Mouse (Mus musculus) lung, embryonic 16.5 days (tissue): Measurements from ENCODE around the gene Gpr87. TPM values are rescaled to one million over a fixed set of nuclear protein-coding genes. Genes with fewer than 3 reads are reported as not detected.
"Not testable (repeated sequence)": the region's sequence is repeated elsewhere in the genome, so short reads cannot be mapped to it uniquely, and the experiment has no call there.

Experiments used
- ATAC-seq: fragments of 200-750 bp; cut with Nextera tagmentation; 2 replicates; pipeline ENCODE4 v1.8.0; 2017; ENCODE audit warnings: low read depth, mild to moderate bottlenecking, moderate library complexity
- H3K27ac ChIP-seq: fragments of 300-500 bp; sonication (generic); 2 replicates; pipeline ENCODE4 v1.5.1; 2014; ENCODE audit warnings: mild to moderate bottlenecking, control low read depth, low read length
- H3K27me3 ChIP-seq: fragments of 300-500 bp; sonication (generic); 2 replicates; pipeline ENCODE4 v1.6.1; 2014; ENCODE audit warnings: low read depth, low read length, mixed read lengths; ENCODE audit not compliant: control insufficient read depth, insufficient read depth
- H3K36me3 ChIP-seq: fragments of 300-500 bp; sonication (generic); 2 replicates; pipeline ENCODE4 v1.6.1; 2014; ENCODE audit warnings: low read length; ENCODE audit not compliant: control insufficient read depth, insufficient read depth
- H3K4me1 ChIP-seq: fragments of 300-500 bp; sonication (generic); replicated peaks from 2 replicates; pipeline ENCODE4 v1.6.1; 2014; ENCODE audit warnings: low read length, mixed read lengths; ENCODE audit not compliant: control insufficient read depth, insufficient read depth
- H3K4me2 ChIP-seq: fragments of 300-500 bp; sonication (generic); 2 replicates; pipeline ENCODE4 v1.6.1; 2014; ENCODE audit warnings: low read depth, low read length, control low read depth
- H3K4me3 ChIP-seq: fragments of 300-500 bp; sonication (generic); 2 replicates; pipeline ENCODE4 v1.5.1; 2014; ENCODE audit warnings: mild to moderate bottlenecking, low read length, control low read depth
- H3K9ac ChIP-seq: fragments of 300-500 bp; sonication (generic); 2 replicates; pipeline ENCODE4 v1.6.1; 2014; ENCODE audit warnings: low read length, control low read depth
- H3K9me3 ChIP-seq: fragments of 300-500 bp; sonication (generic); 2 replicates; pipeline ENCODE4 v1.6.1; 2016; ENCODE audit warnings: low read length; ENCODE audit not compliant: control insufficient read depth
- WGBS: fragments of 180-500 bp; shearing (Covaris S2); extraction: QIAGEN DNeasy Blood & Tissue Kit; methylation state at CpG from one replicate; pipeline ENCODE4 v1.1.7; 2014; 5-methylcytosine and 5-hydroxymethylcytosine counted together
- polyA plus RNA-seq: library from polyadenylated mRNA; unstranded; fragments of >200 nt; fragmentation: Nextera tagmentation; extraction: Ambion mirVana; gene quantifications from 2 replicates; pipeline ENCODE4 v1.2.1, GENCODE M21; 2015

The Gpr87 gene
- polyA plus RNA-seq, 1 experiment from 2014 or later = not detected

DNA sequence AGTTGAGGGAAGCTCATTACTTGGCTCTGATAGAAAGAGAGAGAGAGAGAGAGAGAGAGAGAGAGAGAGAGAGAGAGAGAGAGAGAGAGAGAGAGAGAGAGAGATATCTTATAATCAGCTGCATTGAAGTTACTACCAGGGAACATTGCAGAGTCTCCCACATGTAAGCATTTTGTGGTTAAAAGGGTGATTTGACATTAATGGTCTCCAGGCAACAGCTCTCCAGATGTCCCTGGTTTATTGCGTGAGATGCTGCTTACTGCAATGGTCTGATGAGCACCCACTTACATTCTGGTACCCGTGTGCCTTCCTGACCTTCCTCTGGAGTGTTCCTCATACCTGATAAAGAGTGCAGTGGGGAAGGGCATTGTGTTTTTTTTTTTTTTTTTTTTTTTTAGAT lies 40.0 kb downstream of the Gpr87 start:
- 54% methylated on average over 2 of the region's 2 CpGs for WGBS
- no peak overlapping the region for H3K4me3 ChIP-seq
- no peaks in the 10 kb centered on the region for H3K9me3 ChIP-seq
- H3K9ac ChIP-seq = no peak overlapping the region
- H3K4me2 ChIP-seq = no peak overlapping the region
- no peaks in the 10 kb centered on the region for H3K4me1 ChIP-seq
- no peaks in the 10 kb centered on the region for H3K36me3 ChIP-seq
- ATAC-seq = no peak
- no peak overlapping the region for H3K27ac ChIP-seq
- H3K27me3 ChIP-seq = no peaks in the 10 kb centered on the region

DNA sequence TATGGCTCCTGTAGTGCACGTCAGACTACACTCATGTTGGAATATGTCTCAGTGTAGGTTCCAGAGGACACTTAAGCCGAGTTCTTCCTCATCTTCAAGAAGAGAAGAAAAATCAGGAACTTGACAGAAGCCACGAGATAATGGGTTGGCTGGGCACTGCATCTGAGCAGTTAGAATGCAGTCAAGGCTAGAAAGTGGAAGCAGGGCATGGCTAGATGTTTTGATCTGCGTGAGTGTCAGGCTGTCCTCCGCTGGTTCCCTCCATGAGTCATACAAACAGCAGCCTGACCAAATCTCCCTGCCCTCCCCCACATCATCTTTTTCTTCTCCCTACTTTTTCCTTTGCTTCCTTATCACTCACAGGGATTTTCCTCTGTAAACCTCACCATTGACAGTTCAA lies 41.5 kb downstream of the Gpr87 start, which contains the start of gene P2ry14:
Gene P2ry14, minus strand, starts transcription at position 195 of the 400 bp plus-strand sequence.
- 64% methylated on average over 5 of the region's 5 CpGs for WGBS
- Histone ChIP-seq H3K4me3 (no peak within 1 kb of the TSS), H3K4me2 (no peak within 1 kb of the TSS), H3K4me1 (no peaks in the 10 kb centered on the region), H3K27ac (no peak within 1 kb of the TSS), H3K9me3 (no peaks in the 10 kb centered on the region), H3K36me3 (no peaks in the 10 kb centered on the region), H3K9ac (no peak within 1 kb of the TSS), H3K27me3 (no peaks in the 10 kb centered on the region)
- no peak for ATAC-seq

DNA sequence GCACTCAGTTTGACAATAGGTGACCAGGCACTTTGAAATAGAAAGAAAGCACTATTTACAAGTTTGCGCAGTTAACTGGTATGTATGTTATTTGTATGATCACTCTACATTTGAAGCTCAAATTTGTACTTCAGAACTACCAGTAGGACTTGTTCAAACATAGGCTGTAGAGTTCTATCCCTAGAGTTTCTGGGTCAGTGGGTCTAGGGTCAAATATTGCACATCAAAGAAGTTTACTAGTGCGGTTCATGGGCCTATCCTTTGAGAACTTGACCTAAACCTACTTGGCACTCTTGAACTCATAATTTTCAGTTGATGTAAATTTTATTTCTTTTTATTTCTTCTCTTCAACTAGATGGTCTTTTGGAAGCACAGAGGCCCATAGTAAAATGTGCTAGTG lies 44.3 kb downstream of the Gpr87 start:
- ATAC-seq = no peak
- H3K4me3 ChIP-seq = no peak overlapping the region
- H3K9me3 ChIP-seq = no peaks in the 10 kb centered on the region
- H3K4me1 ChIP-seq = no peaks in the 10 kb centered on the region
- no peak overlapping the region for H3K9ac ChIP-seq
- WGBS = 90% methylated on average over 2 of the region's 2 CpGs
- H3K27me3 ChIP-seq = no peaks in the 10 kb centered on the region
- no peak overlapping the region for H3K27ac ChIP-seq
- H3K4me2 ChIP-seq = no peak overlapping the region
- H3K36me3 ChIP-seq = no peaks in the 10 kb centered on the region

DNA sequence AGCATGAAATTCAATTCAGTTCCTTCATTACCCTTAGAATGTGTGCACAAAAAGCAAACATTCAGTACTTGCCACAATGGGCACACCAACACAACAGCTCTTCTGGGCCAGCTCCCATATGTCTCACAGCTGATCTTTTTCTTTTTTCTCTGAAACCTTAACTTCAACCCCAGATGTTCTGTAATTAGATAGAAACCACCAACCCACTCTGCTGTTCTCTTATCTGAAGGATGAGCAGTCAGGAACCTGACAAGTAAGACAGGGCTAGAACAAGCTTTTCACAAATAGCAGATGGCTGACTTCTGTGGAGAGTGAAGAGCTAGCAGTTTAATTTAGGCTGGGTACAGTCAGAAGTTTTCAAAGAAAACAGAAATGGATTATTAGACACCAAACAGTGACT lies 45.3 kb downstream of the Gpr87 start:
- Histone ChIP-seq H3K27ac (no peak overlapping the region), H3K4me2 (no peak overlapping the region), H3K36me3 (no peaks in the 10 kb centered on the region), H3K4me3 (no peak overlapping the region), H3K4me1 (no peaks in the 10 kb centered on the region), H3K27me3 (no peaks in the 10 kb centered on the region), H3K9me3 (no peaks in the 10 kb centered on the region), H3K9ac (no peak overlapping the region)
- no peak for ATAC-seq

DNA sequence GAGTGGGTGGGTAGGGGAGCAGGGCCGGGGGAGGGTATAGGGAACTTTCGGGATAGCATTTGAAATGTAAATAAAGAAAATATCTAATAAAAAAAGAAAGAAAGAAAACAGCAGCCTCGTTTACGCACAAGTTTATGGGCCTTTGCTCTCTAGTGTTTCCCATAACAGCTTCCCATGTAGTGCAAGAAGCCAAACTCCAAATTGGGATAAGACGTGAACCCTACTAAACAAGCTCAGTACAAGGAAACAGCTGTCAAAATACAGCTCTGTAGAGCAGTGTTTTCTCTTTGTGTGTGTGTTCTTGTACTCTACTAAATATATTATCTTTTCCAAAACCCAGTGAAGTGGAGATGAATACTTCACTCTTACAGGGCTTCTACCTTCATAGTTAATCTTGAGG lies 49.7 kb downstream of the Gpr87 start:
- Histone ChIP-seq H3K27ac (no peak overlapping the region), H3K27me3 (no peaks in the 10 kb centered on the region), H3K4me1 (peaks cover 9% of the 10 kb centered on the region), H3K4me3 (no peak overlapping the region), H3K9me3 (no peaks in the 10 kb centered on the region), H3K9ac (no peak overlapping the region), H3K36me3 (no peaks in the 10 kb centered on the region), H3K4me2 (no peak overlapping the region)
- ATAC-seq = no peak
- WGBS = 59% methylated on average over 5 of the region's 5 CpGs

DNA sequence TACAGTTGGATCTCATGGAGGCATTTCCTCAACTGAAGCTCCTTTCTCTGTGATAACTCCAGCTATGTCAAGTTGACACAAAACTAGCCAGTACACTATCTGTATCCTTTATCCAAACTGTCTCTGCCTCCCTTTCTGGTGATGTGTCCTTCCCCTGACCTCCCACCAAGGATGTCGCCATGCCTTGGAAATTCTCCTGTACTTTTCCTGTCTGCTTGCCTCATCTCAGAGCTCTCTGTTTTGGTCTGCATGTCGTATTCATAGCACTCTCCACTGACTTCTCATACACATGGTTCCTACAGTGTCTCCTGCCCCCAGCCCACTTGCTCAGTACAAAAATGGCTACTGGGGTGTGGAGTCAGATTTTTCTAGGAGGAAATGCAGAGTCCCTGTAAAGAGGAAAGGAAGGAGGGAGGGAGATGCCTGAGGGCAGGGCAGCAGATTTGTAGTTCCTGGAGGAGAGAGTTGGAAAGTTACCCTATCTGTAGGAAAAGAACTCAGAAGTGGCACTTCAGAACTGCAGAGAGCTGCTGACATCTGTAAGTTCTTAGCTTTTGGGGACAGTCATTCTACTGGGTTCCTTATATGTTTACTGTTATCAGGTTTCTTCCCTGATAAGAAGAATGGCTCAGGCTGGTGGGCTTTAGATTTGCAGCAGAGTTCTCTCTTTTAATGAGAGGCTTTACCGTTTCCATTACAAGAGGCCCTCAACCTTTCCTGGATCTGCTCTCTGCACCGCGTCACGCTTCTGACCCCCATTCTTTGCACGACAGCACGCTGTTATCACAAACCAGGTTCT lies 53.2 kb downstream of the Gpr87 start:
- Histone ChIP-seq H3K27ac (peak overlapping the region; percentile 4; the same call in 1 of the 2 replicates), H3K27me3 (no peaks in the 10 kb centered on the region), H3K36me3 (no peaks in the 10 kb centered on the region), H3K4me2 (no peak overlapping the region), H3K4me3 (no peak overlapping the region), H3K4me1 (peaks cover 14% of the 10 kb centered on the region), H3K9me3 (no peaks in the 10 kb centered on the region), H3K9ac (no peak overlapping the region)
- ATAC-seq = peak; percentile 15; the same call in 1 of the 2 replicates
- 29% methylated on average over 8 of the region's 8 CpGs for WGBS

DNA sequence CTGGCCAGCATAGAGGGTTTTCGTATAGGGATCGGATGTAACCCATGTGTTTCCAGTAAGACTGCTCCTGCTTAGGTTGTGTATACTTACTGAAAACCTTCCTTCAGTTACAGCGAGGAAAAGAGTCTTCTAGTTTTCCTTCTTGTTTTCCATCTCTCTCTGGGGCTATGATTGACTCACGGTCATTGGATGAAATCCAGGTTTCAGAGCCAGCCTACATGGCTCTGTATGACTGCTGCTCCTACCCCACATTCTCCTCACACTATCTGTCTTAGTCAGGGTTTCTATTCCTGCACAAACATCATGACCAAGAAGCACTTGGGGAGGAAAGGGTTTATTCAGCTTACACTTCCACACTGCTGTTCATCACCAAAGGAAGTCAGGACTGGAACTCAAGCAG lies 54.0 kb downstream of the Gpr87 start:
- H3K27me3 ChIP-seq, ATAC-seq, H3K9me3 ChIP-seq, H3K9ac ChIP-seq, H3K4me3 ChIP-seq, H3K36me3 ChIP-seq, H3K4me2 ChIP-seq: not testable (repeated sequence)
- Histone ChIP-seq H3K4me1 (peaks cover 14% of the 10 kb centered on the region), H3K27ac (peak overlapping the region; percentile 75)
- 69% methylated on average over 4 of the region's 4 CpGs for WGBS

DNA sequence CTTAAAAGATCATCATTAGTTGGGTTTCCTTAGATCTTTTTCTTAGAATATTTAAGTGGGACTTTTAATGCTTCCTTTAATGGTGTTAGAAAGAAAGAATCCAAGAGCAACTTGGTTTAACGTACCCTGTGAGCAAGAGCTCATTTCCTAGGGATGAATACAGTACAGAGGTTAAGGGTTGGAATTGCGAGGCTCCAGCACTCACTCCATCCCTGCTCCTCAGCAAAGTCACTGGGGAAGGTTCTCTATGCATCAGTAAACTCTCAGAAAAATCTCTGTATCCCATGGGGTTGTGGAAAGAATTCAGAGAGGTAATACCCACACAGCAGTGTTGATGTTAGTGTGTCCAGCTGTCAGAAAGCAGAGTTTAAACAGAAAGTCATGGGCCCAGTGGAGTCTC lies 54.8 kb downstream of the Gpr87 start:
- H3K9ac ChIP-seq = no peak overlapping the region
- 48% methylated on average over 2 of the region's 2 CpGs for WGBS
- ATAC-seq = peak; percentile 56
- no peaks in the 10 kb centered on the region for H3K36me3 ChIP-seq
- H3K4me1 ChIP-seq = peaks cover 14% of the 10 kb centered on the region
- no peaks in the 10 kb centered on the region for H3K9me3 ChIP-seq
- H3K27ac ChIP-seq = peak overlapping the region; percentile 75
- no peaks in the 10 kb centered on the region for H3K27me3 ChIP-seq
- no peak overlapping the region for H3K4me3 ChIP-seq
- H3K4me2 ChIP-seq = no peak overlapping the region

DNA sequence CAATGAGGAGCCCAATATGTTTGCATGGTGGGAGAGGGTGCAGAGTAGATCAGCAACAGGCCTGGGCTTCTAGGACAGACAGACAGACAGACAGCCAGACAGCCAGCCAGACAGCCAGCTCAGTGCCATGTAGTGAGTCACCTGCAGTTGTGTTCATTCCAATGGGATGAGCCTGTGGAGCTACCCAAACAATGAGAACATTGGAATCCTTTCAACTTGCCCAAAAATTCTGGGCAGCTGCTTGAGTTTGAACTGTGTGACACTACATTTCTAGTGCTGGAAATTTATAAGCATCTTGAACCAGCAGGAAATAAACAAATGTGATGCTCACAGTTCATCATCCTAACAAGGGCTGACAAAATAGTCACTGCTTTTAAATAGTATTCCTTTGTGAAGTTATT lies 55.3 kb downstream of the Gpr87 start:
- peak; percentile 65 for ATAC-seq
- Histone ChIP-seq H3K27me3 (no peaks in the 10 kb centered on the region), H3K27ac (peak overlapping the region; percentile 50; the same call in 1 of the 2 replicates), H3K4me3 (no peak overlapping the region), H3K4me1 (peaks cover 14% of the 10 kb centered on the region), H3K9ac (no peak overlapping the region), H3K36me3 (no peaks in the 10 kb centered on the region), H3K9me3 (no peaks in the 10 kb centered on the region), H3K4me2 (no peak overlapping the region)
